Mouse (Mus musculus): ENCODE results near the gene Ifngr1. TPM values are rescaled to one million over a fixed set of nuclear protein-coding genes. Genes with fewer than 3 reads are reported as not detected.

The Ifngr1 gene
- total and polyA plus RNA-seq, 3 experiments = 2.2 to 37.9 (median 26.3) TPM

GRCm38 (mm10) chr10:19557696-19558095 is 34.1 kb upstream of the Ifngr1 start:
- H3K27me3 ChIP-seq (ENCODE audit: insufficient read depth, low read length) = no peaks in the 10 kb centered on the region
- no peaks in the 10 kb centered on the region for H3K4me1 ChIP-seq (ENCODE audit: insufficient read depth, low read depth, low read length)
- H3K4me3 ChIP-seq (ENCODE audit: low read depth, low read length) = no peak overlapping the region
- no peak for ATAC-seq (ENCODE audit: extremely low read depth, insufficient number of reproducible peaks, low FRiP score, poor library complexity, severe bottlenecking)
- no peak for DNase-seq (ENCODE audit: low spot score)
- no peaks in the 10 kb centered on the region for H3K36me3 ChIP-seq (replicated peaks)
- no peaks in the 10 kb centered on the region for H3K9me3 ChIP-seq (replicated peaks)
- TF ChIP-seq TAL1 (conservative IDR thresholded peaks at IDR 0.05; ENCODE audit: low read depth, low read length) (no peak), GATA2 (IDR thresholded peaks at IDR 0.05; ENCODE audit: borderline replicate concordance, low read depth, low read length) (no peak), CTCF (IDR thresholded peaks at IDR 0.05; ENCODE audit: low read depth, low read length) (no peak), POLR2AphosphoS5 (IDR thresholded peaks at IDR 0.05; ENCODE audit: insufficient replicate concordance, low read depth, low read length) (no peak), GATA1 (IDR thresholded peaks at IDR 0.05; ENCODE audit: borderline replicate concordance, low read length) (no peak)

- no peak for TF ChIP-seq CTCF (IDR thresholded peaks at IDR 0.05; ENCODE audit: low read depth, low read length)
- no peak for TF ChIP-seq GATA2 (IDR thresholded peaks at IDR 0.05; ENCODE audit: borderline replicate concordance, low read depth, low read length)
- TF ChIP-seq TAL1 (conservative IDR thresholded peaks at IDR 0.05; ENCODE audit: low read depth, low read length) = no peak
- no peak for TF ChIP-seq GATA1 (IDR thresholded peaks at IDR 0.05; ENCODE audit: borderline replicate concordance, low read length)
- TF ChIP-seq POLR2AphosphoS5 (IDR thresholded peaks at IDR 0.05; ENCODE audit: insufficient replicate concordance, low read depth, low read length) = no peak
- H3K4me1 ChIP-seq (ENCODE audit: insufficient read depth, low read depth, low read length) = no peaks in the 10 kb centered on the region
- no peaks in the 10 kb centered on the region for H3K9me3 ChIP-seq (replicated peaks)
- DNase-seq (ENCODE audit: low spot score) (no peak), ATAC-seq (ENCODE audit: extremely low read depth, insufficient number of reproducible peaks, low FRiP score, poor library complexity, severe bottlenecking) (no peak)
- H3K36me3 ChIP-seq (replicated peaks) = no peaks in the 10 kb centered on the region
- no peak overlapping the region for H3K4me3 ChIP-seq (ENCODE audit: low read depth, low read length)
- no peaks in the 10 kb centered on the region for H3K27me3 ChIP-seq (ENCODE audit: insufficient read depth, low read length)
Measured at GRCm38 (mm10) chr10:19559565-19560165, 32.1 kb upstream of the Ifngr1 start.

DNA sequence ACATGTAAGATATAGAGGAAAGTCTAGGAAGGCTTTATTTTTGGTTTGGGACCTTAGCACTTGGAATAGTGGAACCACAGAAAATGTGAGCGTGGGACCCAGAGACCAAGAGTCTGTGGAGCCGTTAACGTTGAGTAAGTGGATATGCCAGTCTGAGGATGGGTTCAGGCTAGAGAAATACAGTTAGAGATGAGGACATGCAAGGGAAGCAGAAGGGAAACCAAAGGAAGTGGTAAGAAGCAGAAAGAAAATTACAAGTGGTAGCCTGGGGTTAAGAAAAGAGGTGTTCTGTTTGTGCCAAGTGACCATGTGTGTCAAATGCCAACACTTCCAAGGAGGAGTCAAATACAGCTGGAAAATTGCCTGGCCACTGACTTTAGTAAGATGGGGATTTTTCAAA is 29.2 kb upstream of the Ifngr1 start:
- Histone ChIP-seq H3K4me1 (ENCODE audit: insufficient read depth, low read depth, low read length) (no peaks in the 10 kb centered on the region), H3K9me3 (replicated peaks) (no peaks in the 10 kb centered on the region), H3K36me3 (replicated peaks) (no peaks in the 10 kb centered on the region), H3K27me3 (ENCODE audit: insufficient read depth, low read length) (0 out of 2 replicates have a peak, but pooled peaks cover 2% of the 10 kb centered on the region), H3K4me3 (ENCODE audit: low read depth, low read length) (no peak overlapping the region)
- DNase-seq (ENCODE audit: low spot score) (no peak), ATAC-seq (ENCODE audit: extremely low read depth, insufficient number of reproducible peaks, low FRiP score, poor library complexity, severe bottlenecking) (no peak)
- TF ChIP-seq GATA2 (IDR thresholded peaks at IDR 0.05; ENCODE audit: borderline replicate concordance, low read depth, low read length) (no peak), POLR2AphosphoS5 (IDR thresholded peaks at IDR 0.05; ENCODE audit: insufficient replicate concordance, low read depth, low read length) (no peak), CTCF (IDR thresholded peaks at IDR 0.05; ENCODE audit: low read depth, low read length) (no peak), GATA1 (IDR thresholded peaks at IDR 0.05; ENCODE audit: borderline replicate concordance, low read length) (no peak)

DNA sequence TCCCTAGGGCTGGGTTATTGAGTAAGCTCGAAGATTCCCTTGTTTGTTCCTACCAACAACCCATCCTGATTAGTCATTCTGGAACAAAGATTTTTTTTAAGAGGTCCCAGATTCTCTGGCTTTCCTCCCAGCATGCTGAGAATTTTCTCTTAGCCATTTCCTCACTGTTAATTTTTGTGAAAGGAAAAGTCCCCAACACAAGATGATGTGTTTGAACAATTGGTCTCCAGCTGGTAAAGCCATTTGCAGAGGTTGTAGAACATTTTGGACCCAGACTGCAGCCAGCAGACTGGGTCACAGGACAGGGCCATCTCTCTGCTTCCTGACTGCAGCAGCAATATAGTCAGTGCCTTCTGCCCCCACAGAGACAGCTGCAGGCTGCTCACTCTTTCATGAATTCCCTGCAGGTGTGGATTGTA is 28.3 kb upstream of the Ifngr1 start:
- DNase-seq (ENCODE audit: low spot score) = no peak
- no peaks in the 10 kb centered on the region for H3K9me3 ChIP-seq (replicated peaks)
- no peak overlapping the region for H3K4me3 ChIP-seq (ENCODE audit: low read depth, low read length)
- 0 out of 2 replicates have a peak, but pooled peaks cover 2% of the 10 kb centered on the region for H3K27me3 ChIP-seq (ENCODE audit: insufficient read depth, low read length)
- no peaks in the 10 kb centered on the region for H3K36me3 ChIP-seq (replicated peaks)
- no peaks in the 10 kb centered on the region for H3K4me1 ChIP-seq (ENCODE audit: insufficient read depth, low read depth, low read length)
- no peak for ATAC-seq (ENCODE audit: extremely low read depth, insufficient number of reproducible peaks, low FRiP score, poor library complexity, severe bottlenecking)
- TF ChIP-seq TAL1 (conservative IDR thresholded peaks at IDR 0.05; ENCODE audit: low read depth, low read length) (no peak), POLR2AphosphoS5 (IDR thresholded peaks at IDR 0.05; ENCODE audit: insufficient replicate concordance, low read depth, low read length) (no peak), GATA2 (IDR thresholded peaks at IDR 0.05; ENCODE audit: borderline replicate concordance, low read depth, low read length) (no peak), CTCF (IDR thresholded peaks at IDR 0.05; ENCODE audit: low read depth, low read length) (no peak), GATA1 (IDR thresholded peaks at IDR 0.05; ENCODE audit: borderline replicate concordance, low read length) (no peak)

DNA sequence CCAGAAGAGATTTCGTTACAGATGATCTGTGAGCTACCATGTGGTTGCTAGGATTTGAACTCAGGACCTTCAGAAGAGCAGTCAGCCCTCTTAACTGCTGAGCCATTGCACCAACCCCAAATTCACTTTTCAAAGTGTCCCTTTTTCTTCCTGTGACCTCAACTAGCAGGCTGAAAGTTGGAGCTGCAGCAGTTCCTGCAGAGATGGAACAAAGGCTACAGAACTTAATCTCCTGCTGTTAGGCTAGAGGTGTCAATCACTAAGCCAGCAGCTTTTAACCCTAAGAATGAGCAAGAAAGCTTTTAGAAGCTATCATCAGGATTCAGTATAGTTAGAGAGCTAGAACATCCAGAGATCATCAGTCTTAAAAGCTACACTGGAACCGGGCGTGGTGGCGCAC is 24.3 kb upstream of the Ifngr1 start:
- Histone ChIP-seq H3K36me3 (replicated peaks) (no peaks in the 10 kb centered on the region), H3K27me3 (ENCODE audit: insufficient read depth, low read length) (peaks cover 4% of the 10 kb centered on the region), H3K4me1 (ENCODE audit: insufficient read depth, low read depth, low read length) (no peaks in the 10 kb centered on the region), H3K4me3 (ENCODE audit: low read depth, low read length) (no peak overlapping the region), H3K9me3 (replicated peaks) (no peaks in the 10 kb centered on the region)
- no peak for TF ChIP-seq POLR2AphosphoS5 (IDR thresholded peaks at IDR 0.05; ENCODE audit: insufficient replicate concordance, low read depth, low read length)
- no peak for ATAC-seq (ENCODE audit: extremely low read depth, insufficient number of reproducible peaks, low FRiP score, poor library complexity, severe bottlenecking)
- DNase-seq (ENCODE audit: low spot score) = no peak

GRCm38 (mm10) chr10:19570288-19570687 is 21.5 kb upstream of the Ifngr1 start:
- DNase-seq (ENCODE audit: low spot score) (no peak), ATAC-seq (ENCODE audit: extremely low read depth, insufficient number of reproducible peaks, low FRiP score, poor library complexity, severe bottlenecking) (no peak)
- Histone ChIP-seq H3K4me1 (ENCODE audit: insufficient read depth, low read depth, low read length) (no peaks in the 10 kb centered on the region), H3K36me3 (replicated peaks) (no peaks in the 10 kb centered on the region), H3K4me3 (ENCODE audit: low read depth, low read length) (no peak overlapping the region), H3K9me3 (replicated peaks) (no peaks in the 10 kb centered on the region), H3K27me3 (ENCODE audit: insufficient read depth, low read length) (peaks cover 4% of the 10 kb centered on the region)
- TF ChIP-seq TAL1 (conservative IDR thresholded peaks at IDR 0.05; ENCODE audit: low read depth, low read length) = no peak
- TF ChIP-seq POLR2AphosphoS5 (IDR thresholded peaks at IDR 0.05; ENCODE audit: insufficient replicate concordance, low read depth, low read length) = no peak
- no peak for TF ChIP-seq GATA1 (IDR thresholded peaks at IDR 0.05; ENCODE audit: borderline replicate concordance, low read length)
- no peak for TF ChIP-seq GATA2 (IDR thresholded peaks at IDR 0.05; ENCODE audit: borderline replicate concordance, low read depth, low read length)
- TF ChIP-seq CTCF (IDR thresholded peaks at IDR 0.05; ENCODE audit: low read depth, low read length) = no peak
